Mouse (Mus musculus) hindbrain, embryonic 13.5 days (tissue): Measurements from ENCODE around the gene Hlf. TPM values are rescaled to one million over a fixed set of nuclear protein-coding genes. Genes with fewer than 3 reads are reported as not detected.

Experiments used
- ATAC-seq: fragments of 200-750 bp; cut with Nextera tagmentation; 2 replicates; pipeline ENCODE4 v1.8.0; 2017; ENCODE audit warnings: moderate TSS enrichment; ENCODE audit not compliant: low FRiP score
- H3K27ac ChIP-seq: fragments of 300-500 bp; sonication (generic); 2 replicates; pipeline ENCODE4 v1.5.1; 2015; ENCODE audit warnings: inconsistent platforms, mild to moderate bottlenecking, moderate library complexity
- H3K27me3 ChIP-seq: fragments of 300-500 bp; sonication (generic); 2 replicates; pipeline ENCODE4 v1.6.1; 2015; ENCODE audit warnings: mild to moderate bottlenecking, inconsistent platforms
- H3K36me3 ChIP-seq: fragments of 300-500 bp; sonication (generic); 2 replicates; pipeline ENCODE4 v1.6.1; 2015; ENCODE audit warnings: mild to moderate bottlenecking, inconsistent platforms
- H3K4me1 ChIP-seq: fragments of 300-500 bp; sonication (generic); replicated peaks from 2 replicates; pipeline ENCODE4 v1.6.1; 2015; ENCODE audit warnings: inconsistent platforms
- H3K4me2 ChIP-seq: fragments of 300-500 bp; sonication (generic); 2 replicates; pipeline ENCODE4 v1.6.1; 2015; ENCODE audit warnings: inconsistent platforms, mild to moderate bottlenecking, moderate library complexity
- H3K4me3 ChIP-seq: fragments of 300-500 bp; sonication (generic); 2 replicates; pipeline ENCODE4 v1.5.1; 2015; ENCODE audit warnings: mild to moderate bottlenecking, inconsistent platforms
- H3K9ac ChIP-seq: fragments of 300-500 bp; sonication (generic); 2 replicates; pipeline ENCODE4 v1.6.1; 2015; ENCODE audit warnings: mild to moderate bottlenecking, inconsistent platforms
- H3K9me3 ChIP-seq: fragments of 300-500 bp; sonication (generic); 2 replicates; pipeline ENCODE4 v1.6.1; 2016; ENCODE audit warnings: inconsistent platforms
- WGBS: fragments of 180-500 bp; shearing (Covaris S2); methylation state at CpG from one replicate; pipeline ENCODE4 v1.1.7; 2015; 5-methylcytosine and 5-hydroxymethylcytosine counted together
- polyA plus RNA-seq: library from polyadenylated mRNA; unstranded; fragments of >200 nt; fragmentation: Nextera tagmentation; extraction: Ambion mirVana; gene quantifications from 2 replicates; pipeline ENCODE4 v1.2.1, GENCODE M21; 2015

The Hlf gene
- polyA plus RNA-seq, 1 experiment from 2014 or later = 3.3 TPM

DNA sequence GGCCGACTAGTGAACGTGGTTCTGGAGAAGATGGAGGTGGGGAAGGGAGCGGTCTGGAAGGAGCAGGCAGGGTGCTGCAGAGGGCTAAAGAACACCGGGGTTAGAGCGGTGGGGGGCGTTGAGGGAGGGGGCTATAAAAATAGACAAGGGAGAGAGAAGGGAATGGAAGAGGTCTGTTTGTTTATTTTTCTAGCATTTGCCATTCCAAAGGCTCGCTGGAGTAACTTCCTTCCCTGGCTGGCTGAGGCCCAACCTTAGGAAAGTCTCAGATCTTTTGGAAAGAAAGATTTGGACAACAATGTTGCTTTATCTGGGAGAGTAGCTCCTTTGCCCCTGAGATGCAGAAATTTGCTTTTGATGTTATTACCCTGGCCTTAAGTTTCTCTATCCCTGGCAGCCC, 21.6 kb downstream of the Hlf start:
- Histone ChIP-seq H3K4me2 (peak overlapping the region; percentile 48; the same call in 1 of the 2 replicates), H3K36me3 (no peaks in the 10 kb centered on the region), H3K27me3 (peaks cover 6% of the 10 kb centered on the region; the same call in 1 of the 2 replicates), H3K9me3 (no peaks in the 10 kb centered on the region), H3K4me1 (peaks cover 35% of the 10 kb centered on the region), H3K27ac (peak overlapping the region; percentile 78), H3K4me3 (no peak overlapping the region), H3K9ac (no peak overlapping the region)
- WGBS = 33% methylated on average over 7 of the region's 7 CpGs
- no peak for ATAC-seq

DNA sequence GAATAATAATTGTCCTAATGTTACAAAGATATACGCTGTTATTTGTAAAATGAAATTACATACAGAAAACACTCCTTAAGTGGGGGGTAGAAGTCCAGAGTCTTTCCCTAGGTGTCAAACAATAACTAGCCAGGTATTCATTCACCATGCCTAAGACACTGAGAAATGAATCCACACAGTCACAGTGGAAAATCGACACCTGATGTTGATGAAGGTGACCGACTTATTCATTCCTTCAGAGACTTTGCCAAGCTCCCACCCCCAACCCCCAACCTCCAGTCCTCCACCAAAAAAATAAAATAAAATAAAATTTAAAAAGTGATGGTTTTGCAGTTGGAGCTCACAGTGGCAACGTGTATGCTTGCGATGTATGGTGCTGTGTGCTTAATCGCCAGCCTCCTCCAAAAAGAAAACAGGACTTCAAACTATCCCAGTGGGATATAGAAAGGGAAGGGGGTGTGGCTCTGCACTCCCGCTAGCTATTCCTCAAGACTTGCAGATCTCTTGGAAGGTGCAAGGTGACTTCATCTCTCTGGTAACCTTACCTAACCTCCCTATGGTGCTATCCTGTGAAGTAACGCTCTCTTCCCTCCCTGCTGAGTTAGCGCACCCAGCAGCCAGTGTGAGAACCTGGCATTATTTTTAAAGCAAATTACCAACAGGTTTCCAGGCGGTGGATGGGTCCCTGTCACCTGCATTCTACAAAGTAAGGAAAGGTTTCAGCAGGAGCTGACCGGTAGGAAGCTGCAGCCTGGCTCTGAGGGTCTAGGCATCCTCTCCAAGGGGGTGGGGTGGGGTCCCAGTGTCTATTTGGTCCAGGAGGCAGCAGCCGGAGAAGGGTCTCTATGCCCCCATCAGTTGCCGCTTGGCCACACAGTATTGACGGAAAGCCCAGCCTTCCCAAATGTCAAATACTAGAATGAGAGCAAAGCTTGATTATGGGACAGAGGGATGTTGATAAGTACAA, 22.5 kb downstream of the Hlf start:
- ATAC-seq = no peak
- no peak overlapping the region for H3K4me3 ChIP-seq

DNA sequence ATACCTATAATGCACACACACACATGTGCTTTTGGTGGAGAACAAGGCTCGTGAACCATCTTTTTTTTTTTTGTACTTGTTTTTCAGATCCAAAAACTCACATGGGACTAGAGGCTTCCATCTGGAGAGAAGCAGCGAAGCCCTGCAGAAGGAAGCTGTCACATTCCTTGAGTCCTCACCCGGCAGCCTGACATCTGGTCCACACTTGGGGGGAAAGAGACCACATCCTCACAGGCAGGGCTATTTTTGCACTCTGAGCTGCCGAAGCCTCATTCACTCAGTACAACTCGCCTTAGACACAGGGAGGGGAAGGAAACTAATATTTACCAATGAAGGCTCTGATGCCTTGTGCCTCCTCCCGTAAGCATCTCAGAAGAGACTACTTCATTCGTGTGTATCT, 25.8 kb downstream of the Hlf start:
- no peak for ATAC-seq
- Histone ChIP-seq H3K4me2 (no peak overlapping the region), H3K9me3 (no peaks in the 10 kb centered on the region), H3K27ac (no peak overlapping the region), H3K27me3 (peaks cover 6% of the 10 kb centered on the region; the same call in 1 of the 2 replicates), H3K4me3 (no peak overlapping the region), H3K4me1 (peaks cover 19% of the 10 kb centered on the region), H3K9ac (no peak overlapping the region), H3K36me3 (no peaks in the 10 kb centered on the region)
- 67% methylated on average over 7 of the region's 7 CpGs for WGBS

More for the DNA sequence above, 22.5 kb downstream of the Hlf start:
- H3K4me1 ChIP-seq = peaks cover 38% of the 10 kb centered on the region
- H3K4me2 ChIP-seq = no peak overlapping the region
- no peak overlapping the region for H3K9ac ChIP-seq
- 71% methylated on average over 14 of the region's 14 CpGs for WGBS
- no peaks in the 10 kb centered on the region for H3K9me3 ChIP-seq
- no peak overlapping the region for H3K27ac ChIP-seq
- peaks cover 6% of the 10 kb centered on the region; the same call in 1 of the 2 replicates for H3K27me3 ChIP-seq
- no peaks in the 10 kb centered on the region for H3K36me3 ChIP-seq

DNA sequence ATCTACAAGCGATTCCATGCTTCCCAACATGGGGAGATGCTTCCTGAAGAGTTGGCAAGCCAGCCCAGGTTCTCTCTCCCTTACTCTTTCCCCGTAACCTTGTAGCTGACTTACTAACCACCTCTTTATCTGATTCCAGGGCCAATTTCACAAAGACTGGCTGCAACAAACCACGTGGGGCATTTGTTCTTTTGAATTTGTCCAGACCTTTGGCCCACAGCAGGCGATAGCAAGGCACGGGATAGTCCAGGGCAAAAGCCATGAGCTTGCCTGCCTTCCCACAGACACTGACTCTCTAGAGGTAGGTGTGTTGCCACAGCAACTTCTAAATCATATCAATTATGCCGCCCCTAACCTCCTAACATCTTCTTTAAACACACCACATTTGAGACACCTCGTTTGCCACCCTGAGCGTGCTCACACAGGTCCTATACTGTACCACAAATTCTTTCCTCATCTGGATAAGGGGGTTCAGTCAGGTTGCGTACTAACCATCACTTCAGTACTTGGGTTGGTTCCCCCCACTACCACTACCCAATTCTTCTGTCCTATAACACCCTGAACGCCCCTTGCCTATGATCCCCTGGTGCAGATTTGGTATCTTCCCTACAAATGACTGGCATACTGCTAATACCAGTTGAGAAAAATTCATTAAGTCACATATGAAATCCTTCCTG, 26.7 kb downstream of the Hlf start:
- Histone ChIP-seq H3K9ac (no peak overlapping the region), H3K36me3 (no peaks in the 10 kb centered on the region), H3K4me1 (peaks cover 11% of the 10 kb centered on the region), H3K4me3 (no peak overlapping the region), H3K4me2 (no peak overlapping the region), H3K27ac (no peak overlapping the region), H3K27me3 (peaks cover 6% of the 10 kb centered on the region; the same call in 1 of the 2 replicates), H3K9me3 (no peaks in the 10 kb centered on the region)
- 82% methylated on average over 10 of the region's 10 CpGs for WGBS
- ATAC-seq = no peak

DNA sequence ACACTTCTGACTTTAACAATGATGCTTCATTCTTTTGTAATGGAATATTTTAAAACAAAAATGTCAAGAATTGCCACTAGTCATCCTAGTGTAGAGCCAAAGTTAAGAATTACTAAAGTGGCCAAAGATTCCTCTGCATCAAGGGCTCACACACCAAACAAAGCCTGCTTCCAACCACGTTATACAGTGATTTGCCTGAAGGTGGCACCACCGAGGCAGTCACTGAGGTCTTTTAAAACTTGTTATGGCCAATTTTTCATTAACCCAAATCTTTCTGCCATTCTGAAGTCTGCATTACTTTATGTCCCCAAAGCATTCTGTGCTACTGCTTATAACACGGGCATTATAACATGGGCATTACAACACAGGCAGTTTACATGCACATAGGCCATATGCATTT, 27.3 kb downstream of the Hlf start:
- Histone ChIP-seq H3K9ac (no peak overlapping the region), H3K36me3 (no peaks in the 10 kb centered on the region), H3K4me1 (peaks cover 11% of the 10 kb centered on the region), H3K9me3 (no peaks in the 10 kb centered on the region), H3K4me3 (no peak overlapping the region), H3K27me3 (peaks cover 3% of the 10 kb centered on the region; the same call in 1 of the 2 replicates), H3K4me2 (no peak overlapping the region), H3K27ac (no peak overlapping the region)
- no peak for ATAC-seq
- 42% methylated on average over 3 of the region's 3 CpGs for WGBS

DNA sequence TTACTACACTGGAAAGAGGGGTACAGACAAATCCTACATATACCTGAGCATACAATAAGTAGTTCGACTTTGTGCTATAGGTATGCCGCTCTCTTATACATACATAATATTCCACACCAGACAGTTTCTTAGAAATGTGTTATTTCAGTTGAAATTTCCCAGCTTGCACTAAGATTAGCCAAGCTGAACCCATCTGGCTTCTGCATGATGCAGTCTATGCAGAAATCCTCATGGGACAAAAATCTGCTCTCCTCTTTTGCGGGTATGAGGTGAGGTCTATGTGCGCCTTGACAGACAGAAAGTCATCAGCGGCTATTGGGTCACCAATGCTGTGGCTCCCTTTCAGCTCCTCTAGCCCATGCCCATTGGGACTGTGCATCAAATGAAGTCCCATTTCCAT, 30.2 kb downstream of the Hlf start:
- Histone ChIP-seq H3K27me3 (no peaks in the 10 kb centered on the region), H3K9me3 (no peaks in the 10 kb centered on the region), H3K4me2 (no peak overlapping the region), H3K9ac (no peak overlapping the region), H3K36me3 (no peaks in the 10 kb centered on the region), H3K27ac (no peak overlapping the region), H3K4me1 (peaks cover 24% of the 10 kb centered on the region), H3K4me3 (no peak overlapping the region)
- 93% methylated on average over 5 of the region's 5 CpGs for WGBS
- ATAC-seq = no peak

DNA sequence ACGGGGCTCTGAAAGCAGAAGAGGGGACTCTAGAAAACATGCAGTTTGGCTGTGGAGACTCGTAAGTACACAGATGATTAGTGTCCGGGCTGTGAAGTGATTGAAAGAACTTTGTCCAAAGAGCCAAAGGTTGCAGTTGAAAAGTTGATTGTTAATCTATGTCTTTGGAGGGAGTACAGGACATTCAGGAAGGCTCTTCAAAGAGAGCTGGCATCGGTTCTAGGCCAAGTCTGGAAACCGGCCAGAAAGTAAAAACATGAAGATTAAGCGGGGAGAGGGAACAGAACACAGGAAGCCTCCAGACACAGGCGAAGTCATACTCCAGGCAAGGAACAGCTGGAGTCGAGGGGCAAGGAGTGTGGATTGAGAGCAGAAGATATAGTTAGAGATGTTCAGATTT, 32.6 kb downstream of the Hlf start:
- no peak overlapping the region for H3K4me2 ChIP-seq
- H3K36me3 ChIP-seq = no peaks in the 10 kb centered on the region
- no peak overlapping the region for H3K9ac ChIP-seq
- peaks cover 22% of the 10 kb centered on the region for H3K4me1 ChIP-seq
- whole genome bisulfite sequencing = 86% methylated on average over 8 of the region's 8 CpGs
- no peak for ATAC-seq
- no peaks in the 10 kb centered on the region for H3K9me3 ChIP-seq
- H3K27ac ChIP-seq = no peak overlapping the region
- H3K27me3 ChIP-seq = 0 out of 2 replicates have a peak, but pooled peaks cover 2% of the 10 kb centered on the region
- H3K4me3 ChIP-seq = no peak overlapping the region

DNA sequence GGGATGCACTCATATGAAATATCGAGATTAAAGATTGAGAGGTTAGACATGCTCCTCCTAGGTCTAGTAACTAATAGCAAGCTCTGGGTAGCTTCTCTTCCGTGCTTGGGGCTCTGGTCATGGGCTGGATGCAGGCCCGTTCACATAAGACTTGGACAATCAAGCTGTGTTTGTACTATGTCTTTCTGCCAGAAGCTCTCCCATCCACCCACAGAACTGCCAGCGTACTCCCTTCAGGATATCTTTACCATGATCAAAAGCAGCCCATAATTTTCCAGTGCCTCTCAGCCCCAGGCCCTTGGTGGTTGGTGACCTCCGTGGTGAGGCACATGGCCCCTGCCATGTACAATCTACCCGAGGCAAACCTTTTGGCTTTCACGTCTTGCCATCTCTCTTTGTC, 33.3 kb downstream of the Hlf start:
- H3K4me1 ChIP-seq = peaks cover 22% of the 10 kb centered on the region
- no peaks in the 10 kb centered on the region for H3K36me3 ChIP-seq
- no peak overlapping the region for H3K4me3 ChIP-seq
- H3K9ac ChIP-seq = no peak overlapping the region
- ATAC-seq = no peak
- WGBS = 90% methylated on average over 7 of the region's 7 CpGs
- no peak overlapping the region for H3K27ac ChIP-seq
- H3K9me3 ChIP-seq = no peaks in the 10 kb centered on the region
- H3K4me2 ChIP-seq = no peak overlapping the region
- H3K27me3 ChIP-seq = 0 out of 2 replicates have a peak, but pooled peaks cover 2% of the 10 kb centered on the region

DNA sequence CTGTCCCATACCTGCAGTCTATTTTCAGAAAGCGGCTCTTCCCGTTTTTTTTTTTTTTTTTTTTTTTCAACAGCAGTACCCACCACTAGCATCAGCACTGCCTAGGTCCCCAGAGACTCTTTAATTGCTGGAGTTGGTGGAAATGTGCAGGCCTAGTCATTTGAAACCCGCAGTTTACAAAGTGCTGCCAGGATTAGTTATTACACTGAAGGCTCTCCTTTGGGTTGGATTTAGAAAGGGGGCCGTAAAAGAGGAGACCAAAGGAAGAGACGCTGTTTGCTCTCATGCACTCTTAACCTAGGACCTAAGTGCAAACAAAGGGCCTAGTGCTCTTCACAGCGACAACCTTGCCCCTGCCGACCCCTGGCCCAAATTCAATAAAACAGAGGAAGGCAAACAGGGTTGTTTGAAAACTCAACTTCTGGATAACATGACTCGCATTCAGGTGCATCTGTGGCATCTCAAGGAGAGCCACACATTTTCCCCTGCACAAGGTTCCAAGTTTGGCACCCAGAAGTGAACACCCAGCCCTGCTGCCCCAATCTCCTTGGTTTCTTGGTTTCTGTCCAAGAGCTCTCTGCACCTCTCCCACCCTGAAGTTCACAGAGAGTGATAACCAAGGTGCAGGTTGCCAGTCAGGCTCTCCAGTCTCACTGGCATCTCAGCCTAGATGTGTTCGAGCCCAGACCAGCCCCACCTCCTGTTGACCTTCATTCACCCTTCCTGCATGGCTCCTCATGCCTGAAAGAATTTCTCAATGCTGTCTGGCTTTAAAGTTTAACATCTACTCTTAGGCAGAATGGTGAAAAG, 34.0 kb downstream of the Hlf start:
- no peak overlapping the region for H3K27ac ChIP-seq
- H3K9ac ChIP-seq = no peak overlapping the region
- no peak overlapping the region for H3K4me3 ChIP-seq
- 22% methylated on average over 9 of the region's 9 CpGs for WGBS
- no peaks in the 10 kb centered on the region for H3K36me3 ChIP-seq
- ATAC-seq = no peak
- 0 out of 2 replicates have a peak overlapping the region, but pooled peaks have one; percentile 18 for H3K4me2 ChIP-seq
- peaks cover 22% of the 10 kb centered on the region for H3K4me1 ChIP-seq
- H3K27me3 ChIP-seq = 0 out of 2 replicates have a peak, but pooled peaks cover 2% of the 10 kb centered on the region
- H3K9me3 ChIP-seq = no peaks in the 10 kb centered on the region

DNA sequence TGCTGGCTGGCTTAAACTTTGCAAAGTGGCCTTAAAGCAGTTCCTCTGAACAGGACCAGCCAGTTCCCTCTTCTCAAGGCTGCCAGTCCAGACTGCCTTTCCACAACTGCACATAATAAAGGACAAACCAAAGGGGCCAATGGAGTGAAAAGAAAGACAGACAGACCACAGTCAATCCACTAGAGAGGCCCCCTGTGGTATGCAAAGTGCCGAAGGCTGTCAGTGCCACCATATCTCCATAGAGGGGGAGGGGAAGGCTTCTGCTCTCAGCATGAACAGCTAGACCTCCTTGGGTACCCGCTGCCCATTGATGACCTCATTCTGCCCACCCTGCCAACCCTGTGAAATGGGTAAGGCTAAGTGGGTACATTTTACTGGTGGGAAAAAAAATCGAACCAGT, 34.7 kb downstream of the Hlf start:
- 16% methylated on average over 3 of the region's 3 CpGs for WGBS
- H3K9me3 ChIP-seq = no peaks in the 10 kb centered on the region
- no peak overlapping the region for H3K9ac ChIP-seq
- peak overlapping the region; percentile 18; the same call in 1 of the 2 replicates for H3K4me2 ChIP-seq
- H3K36me3 ChIP-seq = no peaks in the 10 kb centered on the region
- H3K4me1 ChIP-seq = peaks cover 22% of the 10 kb centered on the region
- H3K27me3 ChIP-seq = 0 out of 2 replicates have a peak, but pooled peaks cover 2% of the 10 kb centered on the region
- H3K27ac ChIP-seq = no peak overlapping the region
- H3K4me3 ChIP-seq = no peak overlapping the region
- ATAC-seq = no peak

DNA sequence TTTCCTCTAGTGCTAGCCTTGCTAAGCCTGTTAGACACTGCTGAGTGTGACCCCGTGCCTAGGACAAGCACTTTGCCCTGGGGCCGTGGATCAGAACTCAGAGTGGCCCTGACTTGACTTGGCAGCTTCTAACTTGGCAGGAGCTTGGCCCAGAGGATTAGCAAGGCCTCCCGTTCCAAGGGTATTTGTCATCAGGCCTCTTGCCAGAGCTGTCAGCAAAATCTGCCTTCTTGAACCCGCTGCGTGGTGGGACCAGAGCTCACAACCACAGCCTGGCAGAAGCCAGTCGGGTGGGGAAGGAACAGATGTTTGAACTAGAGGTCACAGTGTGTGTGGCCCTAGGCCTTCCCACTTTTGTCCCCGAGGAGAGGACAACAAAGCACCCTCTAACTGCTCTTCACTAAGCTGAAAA, 35.4 kb downstream of the Hlf start:
- no peak overlapping the region for H3K4me3 ChIP-seq
- peaks cover 22% of the 10 kb centered on the region for H3K4me1 ChIP-seq
- no peak overlapping the region for H3K4me2 ChIP-seq
- no peak overlapping the region for H3K27ac ChIP-seq
- 44% methylated on average over 7 of the region's 7 CpGs for WGBS
- no peaks in the 10 kb centered on the region for H3K36me3 ChIP-seq
- H3K9me3 ChIP-seq = no peaks in the 10 kb centered on the region
- H3K27me3 ChIP-seq = 0 out of 2 replicates have a peak, but pooled peaks cover 2% of the 10 kb centered on the region
- no peak overlapping the region for H3K9ac ChIP-seq
- no peak for ATAC-seq

DNA sequence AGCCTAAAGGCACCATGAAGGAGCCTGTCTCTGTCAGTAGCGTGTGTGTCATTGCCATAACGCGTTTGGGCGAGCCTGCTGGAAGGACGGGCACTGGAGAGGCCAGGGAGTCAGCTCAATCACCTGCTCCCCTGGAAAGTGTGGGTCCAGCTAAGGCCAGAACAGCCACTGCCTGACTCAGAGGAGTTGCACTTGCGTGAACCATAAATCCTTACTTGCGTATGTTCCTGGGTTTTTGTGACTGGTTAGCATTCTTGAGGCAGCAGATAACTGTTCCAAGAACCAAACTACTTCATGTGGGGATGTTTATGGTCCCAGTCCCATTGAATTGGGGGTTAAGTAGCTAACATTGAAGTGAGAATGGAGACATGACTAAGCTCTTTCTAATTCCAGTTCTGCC, 38.0 kb downstream of the Hlf start:
- H3K27ac ChIP-seq = no peak overlapping the region
- H3K36me3 ChIP-seq = no peaks in the 10 kb centered on the region
- no peak for ATAC-seq
- no peak overlapping the region for H3K9ac ChIP-seq
- 0 out of 2 replicates have a peak, but pooled peaks cover 2% of the 10 kb centered on the region for H3K27me3 ChIP-seq
- H3K4me3 ChIP-seq = no peak overlapping the region
- peaks cover 28% of the 10 kb centered on the region for H3K4me1 ChIP-seq
- H3K9me3 ChIP-seq = no peaks in the 10 kb centered on the region
- WGBS = 91% methylated on average over 7 of the region's 7 CpGs
- H3K4me2 ChIP-seq = no peak overlapping the region
